Mouse (Mus musculus) myocyte (in vitro differentiated cells): ENCODE results near the gene Camkk2.

Experiments used
- CEBPB ChIP-seq: IDR thresholded peaks from 2 replicates; pipeline ENCODE4 v1.6.1; 2011; ENCODE audit warnings: mild to moderate bottlenecking, moderate library complexity; ENCODE audit not compliant: poor library complexity, insufficient read depth, severe bottlenecking
- E2F4 ChIP-seq: IDR thresholded peaks from one replicate; pipeline ENCODE4 v1.6.1; 2011; ENCODE audit warnings: mild to moderate bottlenecking, control low read depth, moderate library complexity; ENCODE audit not compliant: insufficient read depth
- MAX ChIP-seq: IDR thresholded peaks from one replicate; pipeline ENCODE4 v1.6.1; 2011; ENCODE audit warnings: low read depth, mild to moderate bottlenecking, control low read depth
- MYOG ChIP-seq, 3 experiments: IDR thresholded peaks; one replicate each; pipeline ENCODE4 v1.6.1; 2011; ENCODE audit warnings: control low read depth in 2 of 3, low read depth in 2 of 3, mild to moderate bottlenecking in 2 of 3; ENCODE audit not compliant: insufficient read length in 2 of 3, control insufficient read depth in 1 of 3, insufficient read depth in 1 of 3
- POLR2A ChIP-seq: IDR thresholded peaks from one replicate; pipeline ENCODE4 v1.6.1; 2011; ENCODE audit warnings: low read depth, mild to moderate bottlenecking, control low read depth, moderate library complexity; ENCODE audit not compliant: insufficient read length
- POLR2AphosphoS2 ChIP-seq: IDR thresholded peaks from one replicate; pipeline ENCODE4 v1.6.1; 2011; ENCODE audit warnings: low read depth, control low read depth; ENCODE audit not compliant: insufficient read length
- SRF ChIP-seq: IDR thresholded peaks from one replicate; pipeline ENCODE4 v1.6.1; 2011; ENCODE audit warnings: low read depth; ENCODE audit not compliant: control insufficient read depth, insufficient read length
- TCF12 ChIP-seq: IDR thresholded peaks from one replicate; pipeline ENCODE4 v1.6.1; 2011; ENCODE audit warnings: mild to moderate bottlenecking, control low read depth; ENCODE audit not compliant: poor library complexity, insufficient read depth, severe bottlenecking
- TCF3 ChIP-seq: IDR thresholded peaks from one replicate; pipeline ENCODE4 v1.6.1; 2011; ENCODE audit warnings: low read depth, control low read depth; ENCODE audit not compliant: insufficient read length
- USF1 ChIP-seq: IDR thresholded peaks from one replicate; pipeline ENCODE4 v1.6.1; 2011; ENCODE audit warnings: low read depth, mild to moderate bottlenecking, control low read depth, moderate library complexity

DNA sequence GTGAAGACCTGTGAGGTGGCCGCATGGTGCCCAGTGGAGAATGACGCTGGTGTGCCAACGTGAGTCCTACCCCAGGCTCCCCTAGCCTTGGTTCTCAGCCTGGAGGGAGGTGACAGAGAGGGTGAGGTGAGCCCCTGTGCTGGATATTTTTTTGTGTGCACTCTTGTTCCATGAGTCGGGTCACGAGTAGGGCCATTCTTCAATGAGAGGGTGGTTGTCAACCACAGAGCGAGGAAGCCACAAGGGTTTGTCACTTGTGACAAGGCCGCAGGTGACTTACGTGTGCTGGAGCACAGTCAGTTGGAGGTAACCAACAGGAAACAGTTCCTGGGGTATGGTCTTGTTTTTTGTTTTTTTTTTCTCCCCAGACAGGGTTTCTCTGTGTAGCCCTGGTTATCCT is 60.0 kb downstream of the Camkk2 start:
- TF ChIP-seq POLR2A: no peak
- TF ChIP-seq USF1: no peak
- TF ChIP-seq MYOG (IDR thresholded peaks at IDR 0.05; ENCODE audit: control insufficient read depth in 1 of 3, insufficient read depth in 1 of 3, insufficient read length in 2 of 3, low read depth in 2 of 3): no peak
- no peak for TF ChIP-seq MAX
- no peak for TF ChIP-seq TCF12
- TF ChIP-seq E2F4: no peak
- no peak for TF ChIP-seq SRF
- no peak for TF ChIP-seq TCF3
- TF ChIP-seq CEBPB: no peak
- TF ChIP-seq POLR2AphosphoS2: no peak
